Mouse (Mus musculus): ENCODE data around the gene Clhc1.

Clhc1 gene

GRCm38 (mm10) chr11:29560990-29561389 lies 13.2 kb downstream of the Clhc1 start:
- DNase-seq (ENCODE audit: low read depth, low spot score), result no peak

GRCm38 (mm10) chr11:29563406-29563805 lies 15.7 kb downstream of the Clhc1 start:
- DNase-seq (ENCODE audit: low read depth, low spot score), result no peak

GRCm38 (mm10) chr11:29571536-29571935 lies 23.8 kb downstream of the Clhc1 start:
- no peak for DNase-seq (ENCODE audit: low read depth, low spot score)

GRCm38 (mm10) chr11:29572656-29573055 lies 24.9 kb downstream of the Clhc1 start:
- no peak for DNase-seq (ENCODE audit: low read depth, low spot score)

- DNase-seq (ENCODE audit: low read depth, low spot score), result no peak
Measured at GRCm38 (mm10) chr11:29579610-29580009, 31.9 kb downstream of the Clhc1 start.

- DNase-seq (ENCODE audit: low read depth, low spot score), result no peak
Measured at GRCm38 (mm10) chr11:29595217-29595616, 47.5 kb downstream of the Clhc1 start.

- no peak for DNase-seq (ENCODE audit: low read depth, low spot score)
Measured at GRCm38 (mm10) chr11:29597159-29597558, 49.4 kb downstream of the Clhc1 start.

GRCm38 (mm10) chr11:29599000-29599399 lies 51.2 kb downstream of the Clhc1 start:
- DNase-seq (ENCODE audit: low read depth, low spot score), result no peak

- no peak for DNase-seq (ENCODE audit: low read depth, low spot score)
Measured at GRCm38 (mm10) chr11:29603581-29603980, 55.8 kb downstream of the Clhc1 start.

- no peak for DNase-seq (ENCODE audit: low read depth, low spot score)
Measured at GRCm38 (mm10) chr11:29607465-29607990, 59.8 kb downstream of the Clhc1 start.

GRCm38 (mm10) chr11:29609756-29610468 lies 62.2 kb downstream of the Clhc1 start:
- no peak for DNase-seq (ENCODE audit: low read depth, low spot score)

GRCm38 (mm10) chr11:29612007-29612406 lies 64.3 kb downstream of the Clhc1 start:
- no peak for DNase-seq (ENCODE audit: low read depth, low spot score)

GRCm38 (mm10) chr11:29613185-29613735 lies 65.5 kb downstream of the Clhc1 start:
- no peak for DNase-seq (ENCODE audit: low read depth, low spot score)

GRCm38 (mm10) chr11:29614217-29614924 lies 66.6 kb downstream of the Clhc1 start:
- DNase-seq (ENCODE audit: low read depth, low spot score), result no peak

- no peak for DNase-seq (ENCODE audit: low read depth, low spot score)
Measured at GRCm38 (mm10) chr11:29622030-29622790, 74.5 kb downstream of the Clhc1 start.

GRCm38 (mm10) chr11:29623327-29623726 lies 75.6 kb downstream of the Clhc1 start:
- no peak for DNase-seq (ENCODE audit: low read depth, low spot score)

- DNase-seq (ENCODE audit: low read depth, low spot score), result no peak
Measured at GRCm38 (mm10) chr11:29626541-29626940, 78.8 kb downstream of the Clhc1 start.

- DNase-seq (ENCODE audit: low read depth, low spot score), result no peak
Measured at GRCm38 (mm10) chr11:29627706-29628105, 80.0 kb downstream of the Clhc1 start.
